Mouse (Mus musculus): ENCODE results near the gene Zc3h10.

- TF ChIP-seq CTCF (IDR thresholded peaks at IDR 0.05; ENCODE audit: extremely low read depth, insufficient read depth, low read length) (no peak), POLR2A (IDR thresholded peaks at IDR 0.05; ENCODE audit: extremely low read depth, insufficient read depth, low read length) (no peak)
These were observed 31.5 kb downstream of the Zc3h10 start for GRCm38 (mm10) chr10:128516029-128516428.

Measured in cortical plate, adult 2 months (tissue).